Mouse (Mus musculus) small intestine, adult 2 months (tissue): ENCODE measurements around the gene Tead1. TPM values are rescaled to one million over a fixed set of nuclear protein-coding genes. Genes with fewer than 3 reads are reported as not detected.

Experiments
- H3K27ac ChIP-seq: fragments of 200-500 bp; 2 replicates; pipeline ENCODE4 v1.5.1; 2012; ENCODE audit warnings: low read depth, low read length, control low read depth, inconsistent platforms; ENCODE audit not compliant: insufficient read depth
- H3K27me3 ChIP-seq: fragments of 200-500 bp; 2 replicates; pipeline ENCODE4 v1.6.1; 2012; ENCODE audit warnings: mild to moderate bottlenecking, moderate library complexity, low read length, inconsistent platforms; ENCODE audit not compliant: control insufficient read depth, insufficient read depth
- H3K36me3 ChIP-seq: fragments of 200-500 bp; 2 replicates; pipeline ENCODE4 v1.6.1; 2012; ENCODE audit warnings: mild to moderate bottlenecking, low read length, control low read depth, inconsistent platforms; ENCODE audit not compliant: control insufficient read depth, insufficient read depth
- H3K4me1 ChIP-seq: fragments of 200-500 bp; 2 replicates; pipeline ENCODE4 v1.6.1; 2012; ENCODE audit warnings: low read length, inconsistent platforms, mixed read lengths; ENCODE audit not compliant: control insufficient read depth, insufficient read depth, insufficient read length
- H3K4me3 ChIP-seq: fragments of 200-500 bp; 2 replicates; pipeline ENCODE4 v1.5.1; 2012; ENCODE audit warnings: low read depth, mild to moderate bottlenecking, control low read depth, inconsistent platforms, low read length, moderate library complexity
- CTCF ChIP-seq: fragments of 200-500 bp; IDR thresholded peaks from 2 replicates; pipeline ENCODE4 v1.5.1; 2012; ENCODE audit warnings: low read depth, mild to moderate bottlenecking, control low read depth, inconsistent platforms, low read length, moderate library complexity, mixed read lengths; ENCODE audit not compliant: insufficient replicate concordance, insufficient read length; ENCODE audit errors: extremely low read depth
- POLR2A ChIP-seq: fragments of 200-500 bp; IDR thresholded peaks from 2 replicates; pipeline ENCODE4 v1.6.1; 2012; ENCODE audit warnings: low read depth, mild to moderate bottlenecking, control low read depth, inconsistent platforms, low read length, moderate library complexity
- WGBS: fragments of 180-500 bp; shearing (Covaris S2); methylation state at CpG from one replicate; pipeline ENCODE4 v1.1.7; 2018; 5-methylcytosine and 5-hydroxymethylcytosine counted together
- polyA plus RNA-seq: library from polyadenylated mRNA; depleted of rRNA; stranded (reverse); fragments of >200 nt; gene quantifications from 2 replicates; pipeline ENCODE4 v1.2.3, GENCODE M21; 2012

Gene Tead1
- polyA plus RNA-seq, 1 experiment: 3.7 TPM

- H3K27ac ChIP-seq: no peak overlapping the region
- TF ChIP-seq POLR2A (no peak), CTCF (no peak)
- peaks cover 7% of the 10 kb centered on the region; the same call in 1 of the 2 replicates for H3K4me1 ChIP-seq
- no peaks in the 10 kb centered on the region for H3K36me3 ChIP-seq
- H3K4me3 ChIP-seq: no peak overlapping the region
- WGBS: 46% methylated on average over 7 of the region's 7 CpGs
- no peaks in the 10 kb centered on the region for H3K27me3 ChIP-seq
Measured at GRCm38 (mm10) chr7:112786556-112787225, 107.6 kb downstream of the Tead1 start.

GRCm38 (mm10) chr7:112787281-112787680, 108.2 kb downstream of the Tead1 start:
- 55% methylated on average over 7 of the region's 7 CpGs for WGBS
- no peak overlapping the region for H3K4me3 ChIP-seq
- no peak overlapping the region for H3K27ac ChIP-seq
- no peaks in the 10 kb centered on the region for H3K36me3 ChIP-seq
- no peak for TF ChIP-seq CTCF
- TF ChIP-seq POLR2A: no peak
- no peaks in the 10 kb centered on the region for H3K27me3 ChIP-seq
- H3K4me1 ChIP-seq: peaks cover 7% of the 10 kb centered on the region; the same call in 1 of the 2 replicates

GRCm38 (mm10) chr7:112788321-112788751, 109.2 kb downstream of the Tead1 start:
- Histone ChIP-seq H3K4me3 (no peak overlapping the region), H3K4me1 (peaks cover 7% of the 10 kb centered on the region; the same call in 1 of the 2 replicates), H3K36me3 (no peaks in the 10 kb centered on the region), H3K27me3 (no peaks in the 10 kb centered on the region), H3K27ac (no peak overlapping the region)
- WGBS: 22% methylated on average over 7 of the region's 7 CpGs
- no peak for TF ChIP-seq POLR2A
- TF ChIP-seq CTCF: no peak

GRCm38 (mm10) chr7:112789693-112790092, 110.6 kb downstream of the Tead1 start:
- TF ChIP-seq CTCF (no peak), POLR2A (no peak)
- peaks cover 11% of the 10 kb centered on the region; the same call in 1 of the 2 replicates for H3K4me1 ChIP-seq
- 88% methylated on average over 4 of the region's 4 CpGs for WGBS
- no peaks in the 10 kb centered on the region for H3K27me3 ChIP-seq
- H3K27ac ChIP-seq: no peak overlapping the region
- no peaks in the 10 kb centered on the region for H3K36me3 ChIP-seq
- H3K4me3 ChIP-seq: no peak overlapping the region

GRCm38 (mm10) chr7:112790334-112790733, 111.2 kb downstream of the Tead1 start:
- no peaks in the 10 kb centered on the region for H3K36me3 ChIP-seq
- no peak overlapping the region for H3K4me3 ChIP-seq
- H3K4me1 ChIP-seq: peaks cover 11% of the 10 kb centered on the region; the same call in 1 of the 2 replicates
- no peak overlapping the region for H3K27ac ChIP-seq
- 44% methylated on average over 2 of the region's 2 CpGs for WGBS
- TF ChIP-seq CTCF: no peak
- no peak for TF ChIP-seq POLR2A
- no peaks in the 10 kb centered on the region for H3K27me3 ChIP-seq

GRCm38 (mm10) chr7:112792679-112793078, 113.6 kb downstream of the Tead1 start:
- 90% methylated on average over 6 of the region's 6 CpGs for WGBS

GRCm38 (mm10) chr7:112793903-112794302, 114.8 kb downstream of the Tead1 start:
- 19% methylated on average over 7 of the region's 7 CpGs for WGBS
- Histone ChIP-seq H3K27ac (no peak overlapping the region), H3K27me3 (no peaks in the 10 kb centered on the region), H3K36me3 (no peaks in the 10 kb centered on the region), H3K4me1 (peaks cover 5% of the 10 kb centered on the region; the same call in 1 of the 2 replicates), H3K4me3 (no peak overlapping the region)
- TF ChIP-seq POLR2A (no peak), CTCF (no peak)

More at GRCm38 (mm10) chr7:112792679-112793078, 113.6 kb downstream of the Tead1 start:
- Histone ChIP-seq H3K27me3 (no peaks in the 10 kb centered on the region), H3K4me1 (peaks cover 10% of the 10 kb centered on the region; the same call in 1 of the 2 replicates), H3K27ac (no peak overlapping the region), H3K36me3 (no peaks in the 10 kb centered on the region), H3K4me3 (no peak overlapping the region)
- TF ChIP-seq CTCF (no peak), POLR2A (no peak)
